Mouse (Mus musculus) forelimb bud, embryonic 11.5 days (tissue): ENCODE measurements around the gene Tmem230.

Experiments
- DNase-seq: peaks from one replicate; pipeline ENCODE4 v3.0.0-alpha.2; 2012; ENCODE audit warnings: low read depth, low spot score

Tmem230 gene

DNA sequence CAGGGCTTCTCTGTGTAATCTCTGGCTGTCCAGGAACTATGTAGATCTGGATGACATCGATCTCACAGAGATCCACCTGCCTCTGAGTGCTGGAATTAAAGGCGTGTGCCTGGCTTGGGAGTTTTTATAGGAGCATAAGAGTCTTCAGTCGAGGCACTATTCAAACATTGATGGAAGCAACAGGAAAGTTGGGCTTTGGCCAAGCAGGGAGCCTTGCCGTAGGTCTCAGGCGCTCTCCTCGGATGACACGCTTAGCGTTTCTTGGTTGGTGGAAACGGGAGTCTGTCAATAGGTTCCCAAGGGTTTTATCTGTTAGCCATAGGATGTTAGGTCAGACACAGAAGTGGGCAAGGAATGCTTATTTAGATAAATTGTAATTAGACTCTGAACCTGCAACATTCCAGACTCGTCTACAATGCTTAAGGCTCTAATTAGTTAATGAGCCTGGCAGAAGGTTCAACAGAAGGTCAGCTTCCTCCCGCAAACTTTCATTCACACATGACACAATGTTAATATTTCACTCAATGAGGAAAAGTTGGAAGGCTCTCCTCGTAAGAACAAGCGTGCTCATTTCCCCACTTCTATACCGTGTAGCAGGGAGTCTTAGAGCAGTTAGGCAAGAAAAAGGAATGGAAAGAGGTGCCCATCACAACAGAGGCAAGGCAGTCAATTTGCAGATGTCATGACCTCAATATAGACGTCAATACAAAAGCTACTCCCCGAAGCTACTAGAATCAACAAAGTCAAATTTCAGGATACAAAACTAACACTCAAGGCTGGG is 13.4 kb downstream of the Tmem230 start:
- DNase-seq, result no peak

DNA sequence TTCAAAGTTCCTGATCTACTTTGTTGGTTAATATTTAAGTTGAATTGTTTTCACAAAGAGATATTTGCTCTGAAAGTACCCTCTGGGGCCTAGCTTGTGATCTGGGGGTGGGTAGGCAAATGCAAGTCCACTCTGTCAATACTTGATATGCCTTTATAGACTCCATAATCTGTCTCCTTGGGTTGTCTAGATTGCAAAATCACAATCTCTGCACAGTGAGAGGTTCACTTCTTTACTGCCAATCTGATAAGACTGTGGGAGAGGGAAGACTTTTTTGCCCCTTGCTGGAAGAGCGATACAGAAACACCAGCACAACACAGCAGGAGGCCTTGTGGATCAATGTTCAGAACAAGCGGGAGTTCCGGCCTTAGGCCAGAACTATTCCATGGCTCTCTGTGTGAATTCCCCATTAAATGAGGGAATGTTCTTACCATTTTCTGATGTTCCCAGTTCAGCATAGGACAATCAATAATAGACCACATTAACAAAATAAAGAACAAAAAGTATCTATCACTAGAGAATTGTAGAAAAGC is 15.1 kb downstream of the Tmem230 start:
- DNase-seq, result no peak

DNA sequence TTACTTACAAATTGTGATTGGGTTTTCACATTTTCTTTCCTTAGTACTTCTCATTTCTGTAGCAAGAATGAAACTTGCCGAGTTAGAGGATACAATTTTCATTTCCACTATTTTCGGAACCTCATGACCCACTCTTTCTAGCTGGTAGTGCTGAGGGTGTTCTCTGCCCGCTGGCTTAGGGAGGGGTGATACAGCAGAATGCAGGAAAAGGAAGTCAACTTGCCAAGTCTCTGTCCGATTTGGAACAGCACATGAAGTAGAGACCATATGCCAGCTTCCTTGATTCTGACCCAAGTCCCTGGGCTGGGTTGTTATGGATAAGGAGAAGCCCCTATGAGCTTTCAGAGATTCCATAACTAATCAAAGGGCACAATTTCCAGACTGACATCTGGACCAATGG is 23.2 kb downstream of the Tmem230 start:
- DNase-seq, result no peak

DNA sequence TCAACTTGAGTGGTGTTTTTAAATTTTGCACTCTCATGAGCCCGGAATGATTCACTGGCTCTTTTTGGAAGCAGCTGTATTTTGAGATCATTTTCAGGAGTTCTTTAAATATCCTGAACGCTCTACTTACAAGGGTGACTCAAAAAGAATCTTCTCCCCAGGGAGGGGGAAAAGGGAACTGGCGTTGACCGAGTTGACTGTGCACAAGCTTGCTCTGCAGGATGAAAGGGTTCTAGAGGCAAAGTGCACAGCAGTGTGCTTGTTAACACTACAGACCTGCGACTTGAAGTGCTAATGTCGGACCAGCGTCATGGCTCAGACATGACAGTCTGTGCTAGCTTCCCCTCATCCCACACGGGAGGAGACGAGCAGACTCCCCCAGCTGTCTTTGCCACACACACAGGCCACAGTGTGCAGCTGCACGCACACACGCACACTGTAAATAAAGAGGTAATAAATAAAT is 26.0 kb downstream of the Tmem230 start:
- no peak for DNase-seq

DNA sequence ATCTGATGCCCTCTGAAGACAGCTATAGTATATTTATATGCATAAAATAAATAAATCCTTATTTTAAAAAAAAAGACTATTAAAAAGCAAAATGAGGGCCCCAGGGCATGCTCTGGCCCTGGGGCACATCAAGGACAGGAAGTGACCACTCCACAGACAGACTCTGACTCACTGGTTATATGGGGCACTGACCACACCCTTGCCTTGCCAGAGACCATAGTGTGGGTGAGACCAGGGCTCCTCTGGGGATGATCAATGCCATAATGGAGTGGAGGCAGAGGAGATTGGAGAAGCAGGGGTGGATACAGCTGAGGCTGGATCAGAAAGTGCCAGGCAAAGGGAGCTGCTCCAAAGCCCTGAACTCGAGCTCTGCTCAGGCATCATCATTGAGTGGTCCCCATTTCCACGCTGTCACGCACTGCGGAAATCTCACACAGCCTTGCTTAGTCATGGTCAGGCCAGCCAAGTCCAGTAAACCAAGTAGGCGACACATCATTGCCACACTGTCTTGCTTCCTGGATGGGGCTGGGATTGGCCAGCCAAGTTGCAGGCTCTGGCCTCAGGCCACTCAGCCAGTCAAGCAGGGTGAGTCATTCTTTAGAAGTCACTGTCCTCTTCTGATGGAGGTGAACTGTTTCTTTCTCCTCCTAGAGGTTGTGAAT is 35.5 kb downstream of the Tmem230 start:
- DNase-seq, result no peak

DNA sequence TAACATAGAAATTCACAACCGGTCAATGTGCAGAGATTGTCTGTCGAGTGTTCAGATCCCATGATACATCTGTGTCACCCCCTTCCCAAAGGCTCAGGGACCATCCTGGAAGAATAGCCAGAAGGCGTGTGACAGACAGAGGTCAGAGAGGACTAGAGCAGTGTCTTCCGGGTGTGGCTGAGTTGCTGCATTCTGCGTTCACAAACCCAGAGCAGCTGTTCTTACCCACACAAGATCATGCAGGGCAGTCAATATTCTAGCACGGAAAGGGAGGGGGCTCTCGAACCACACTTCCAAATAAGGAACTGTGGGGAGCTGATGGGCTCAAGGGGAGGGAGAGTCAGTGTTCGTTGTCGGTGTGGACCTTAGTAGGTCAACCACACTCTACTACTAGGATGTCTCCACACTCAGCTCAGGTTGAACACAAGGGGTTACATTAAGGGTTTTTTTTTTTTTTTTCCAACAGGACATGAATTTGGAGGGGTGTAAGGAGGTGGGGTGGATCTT is 36.7 kb downstream of the Tmem230 start:
- no peak for DNase-seq

DNA sequence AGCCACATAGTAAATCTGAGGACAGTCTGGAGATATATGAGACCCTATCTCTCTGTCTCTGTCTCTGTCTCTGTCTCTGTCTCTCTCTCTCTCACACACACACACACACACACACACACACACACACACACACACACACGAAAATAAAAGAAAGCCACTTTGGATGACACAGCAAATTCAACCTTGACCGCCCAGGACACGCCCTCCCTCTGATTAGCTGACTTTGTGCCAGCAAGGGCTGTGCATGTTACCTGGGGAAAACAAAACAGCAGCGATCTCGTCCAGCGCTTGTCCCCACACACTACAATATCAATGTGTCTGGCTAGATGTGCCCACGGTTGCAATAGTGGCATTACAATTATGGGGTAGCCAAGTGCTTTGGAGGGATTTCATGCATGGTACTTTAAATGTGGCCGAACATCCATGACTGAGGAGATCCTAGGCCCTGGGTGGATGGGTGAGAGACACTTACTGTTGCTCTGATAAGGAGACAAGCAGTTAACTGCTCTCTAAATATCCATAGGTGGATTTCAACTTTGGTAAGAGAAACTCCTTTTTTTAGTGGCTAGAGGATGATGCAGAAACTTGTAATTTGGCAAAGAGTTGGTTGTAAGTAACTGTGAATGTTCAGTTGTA is 39.2 kb downstream of the Tmem230 start:
- no peak for DNase-seq

DNA sequence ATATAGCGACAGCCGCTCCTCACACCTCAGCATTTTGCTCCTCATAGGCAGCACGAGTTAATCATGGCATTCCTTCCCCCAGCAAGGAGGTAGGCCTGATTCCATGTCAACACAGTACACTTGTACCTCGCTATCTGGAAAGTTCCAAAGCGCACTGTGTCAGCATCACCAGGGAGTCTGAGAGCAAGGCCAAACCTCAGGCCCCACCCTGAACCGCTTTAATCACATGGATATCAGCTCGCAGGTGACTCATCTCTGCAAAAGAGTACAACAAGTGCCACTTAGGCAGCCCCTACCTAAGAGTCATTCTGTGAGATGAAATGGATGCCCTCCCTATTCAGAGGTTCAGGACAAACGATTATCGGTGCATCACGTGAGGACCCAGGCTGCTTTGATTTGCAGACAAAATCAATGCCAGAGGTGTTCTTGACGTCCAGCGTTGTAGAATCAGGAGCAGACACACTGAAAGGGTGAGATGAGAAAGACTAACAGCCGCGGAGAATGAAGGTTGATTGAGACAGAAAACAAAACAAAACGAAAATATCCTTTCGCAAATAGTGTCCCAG is 41.2 kb downstream of the Tmem230 start:
- no peak for DNase-seq

DNA sequence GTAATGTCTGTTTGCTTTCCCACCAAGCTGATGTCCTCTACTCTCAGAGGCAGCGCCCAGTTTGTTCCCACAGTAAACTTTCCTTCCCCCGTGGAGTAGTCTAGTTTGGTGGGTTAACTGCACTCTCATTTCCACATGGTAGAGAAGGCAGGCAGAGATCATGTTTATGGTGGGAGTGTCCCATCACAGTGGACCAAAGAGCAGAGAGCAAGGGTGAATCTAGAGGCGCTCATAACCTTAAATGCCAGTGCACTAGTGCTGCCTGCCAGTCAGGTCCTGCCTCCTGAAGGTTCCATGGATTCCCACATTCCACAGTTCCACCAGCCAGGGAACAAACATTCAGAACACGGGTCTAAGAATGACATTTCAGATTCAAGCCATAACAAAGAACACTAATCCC is 42.1 kb downstream of the Tmem230 start:
- no peak for DNase-seq

DNA sequence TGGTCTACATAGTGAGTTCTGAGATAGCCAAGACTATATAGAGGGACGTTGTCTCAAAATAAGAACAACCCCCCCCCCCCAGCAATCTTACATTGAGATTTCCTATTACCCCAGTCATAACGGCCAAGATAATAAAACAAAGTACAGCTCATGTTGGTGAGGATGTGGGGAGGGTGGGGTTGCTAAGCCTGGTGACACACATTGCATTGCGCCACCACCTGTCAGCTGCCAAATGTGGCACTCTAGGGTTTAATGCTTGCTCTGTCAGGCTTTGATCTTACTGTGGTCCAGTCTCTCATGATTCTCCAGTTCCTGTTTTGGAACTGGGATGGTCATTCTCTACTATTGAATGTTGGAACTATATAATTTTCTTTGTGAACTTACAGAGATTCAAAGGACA is 43.8 kb downstream of the Tmem230 start:
- no peak for DNase-seq

DNA sequence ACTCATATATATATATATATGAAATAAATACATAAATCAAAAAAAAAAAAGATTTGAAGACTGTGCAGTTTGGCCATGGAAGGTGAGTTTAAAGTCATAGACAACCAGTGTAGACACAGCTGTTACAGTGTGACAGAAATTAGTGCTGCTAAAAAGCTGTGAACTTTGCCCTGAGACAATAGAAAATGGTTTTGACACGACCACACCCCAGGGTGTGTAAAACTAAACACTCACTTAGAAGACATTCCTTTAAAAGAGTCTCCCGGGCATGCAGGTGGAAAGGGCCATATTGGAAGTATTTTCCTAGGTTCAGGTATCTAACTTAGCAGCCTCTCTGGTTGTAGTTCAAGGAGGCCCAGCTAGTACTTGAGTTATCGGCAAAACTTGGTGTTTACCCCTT is 44.4 kb downstream of the Tmem230 start:
- no peak for DNase-seq

DNA sequence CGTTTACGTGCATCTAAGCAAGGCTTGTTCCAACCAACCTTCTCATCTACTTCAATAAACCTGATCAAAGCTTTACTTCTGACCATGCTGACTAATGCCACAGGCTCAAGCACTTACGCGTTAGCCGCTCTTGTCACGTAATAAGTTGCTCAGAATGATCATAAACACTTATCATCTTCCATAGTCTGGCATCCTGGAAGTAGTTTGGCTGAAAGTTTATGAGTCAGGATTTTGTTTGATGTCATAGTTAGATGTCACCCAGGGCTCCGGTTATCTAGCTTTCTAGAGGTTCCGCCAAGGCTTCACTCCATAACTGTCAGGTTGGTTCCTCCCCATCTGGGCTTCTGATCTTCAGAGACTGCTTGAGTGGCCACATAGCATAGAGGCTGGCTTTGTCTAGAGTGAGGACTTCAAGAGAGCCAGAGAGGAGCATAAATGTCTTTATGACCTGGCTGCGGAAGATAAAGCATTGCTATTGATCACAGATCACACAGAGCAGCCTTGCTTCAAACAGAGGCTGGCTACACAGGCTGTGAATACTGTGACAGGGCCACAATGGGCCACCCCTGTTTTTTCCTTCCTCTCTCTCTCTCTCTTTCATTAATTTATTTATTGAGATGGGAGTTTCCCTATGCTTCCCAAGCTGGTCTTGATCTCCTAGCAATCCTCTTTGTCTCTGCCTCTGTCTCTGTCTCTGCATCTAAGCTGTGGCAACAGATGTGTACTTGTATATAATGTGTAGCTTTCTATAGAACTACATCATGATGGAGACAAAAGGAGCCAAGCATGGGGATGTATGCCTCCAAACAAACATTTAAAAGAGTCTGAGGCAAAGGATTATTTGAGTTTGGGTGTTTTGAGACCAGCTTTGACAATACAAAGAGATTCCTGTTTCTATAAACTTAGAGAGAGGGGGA is 49.3 kb downstream of the Tmem230 start:
- no peak for DNase-seq

DNA sequence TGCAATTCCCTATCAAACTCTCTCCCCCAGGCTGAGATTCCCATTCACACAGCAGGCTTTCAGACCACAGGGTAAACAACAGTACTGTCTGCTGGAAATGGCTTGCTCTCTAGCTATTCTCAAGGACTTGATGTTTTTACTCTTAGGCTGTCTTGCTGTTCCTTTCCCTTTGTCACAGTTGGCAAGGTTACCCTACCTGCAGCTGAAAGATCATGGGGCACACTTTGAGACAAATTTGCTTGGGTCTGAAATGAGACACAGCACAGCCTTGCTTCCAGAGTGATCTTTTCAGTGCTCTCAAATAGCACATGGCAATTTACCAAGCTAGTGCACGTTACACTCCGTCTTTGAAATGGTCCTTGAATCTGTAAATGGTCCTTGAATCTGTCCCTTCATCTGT is 52.0 kb downstream of the Tmem230 start:
- no peak for DNase-seq

DNA sequence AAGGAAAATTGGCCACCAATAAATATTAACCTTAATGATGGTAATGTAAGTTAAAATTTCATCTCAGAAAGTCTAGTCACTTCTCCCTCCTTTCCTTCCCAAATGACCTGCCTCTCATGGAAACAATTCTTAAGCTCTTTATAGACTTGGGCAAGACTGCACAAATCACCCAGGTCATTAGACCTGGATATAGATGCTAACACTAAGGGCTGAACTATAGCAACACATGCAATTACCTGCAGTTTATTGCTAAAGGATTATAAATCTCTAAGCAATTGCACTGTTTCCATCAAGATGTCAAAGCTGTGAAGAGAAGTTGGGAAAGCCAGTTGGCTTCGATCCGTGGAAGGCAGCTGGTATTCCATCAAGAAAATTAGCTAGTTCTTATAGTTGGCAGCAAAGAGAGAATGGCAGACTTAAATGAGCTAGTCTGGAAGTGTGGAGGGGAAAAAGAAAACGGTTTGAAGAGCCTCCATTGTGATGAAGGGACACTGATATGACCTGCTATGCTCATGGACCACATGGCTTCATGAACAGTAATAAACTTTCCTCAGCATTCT is 56.9 kb downstream of the Tmem230 start:
- DNase-seq, result no peak
